Mouse (Mus musculus) central nervous system, embryonic 11.5 days (tissue): ENCODE results near the gene Golt1a. TPM values are rescaled to one million over a fixed set of nuclear protein-coding genes. Genes with fewer than 3 reads are reported as not detected.

Experiments
- polyA plus RNA-seq: library from polyadenylated mRNA; depleted of rRNA; stranded (reverse); fragments of >200 nt; gene quantifications from 2 replicates; pipeline ENCODE4 v1.2.3, GENCODE M21; 2012; rRNA removed

The Golt1a gene
- 0.10 and 0.14 TPM in 2 replicates for polyA plus RNA-seq

GRCm38 (mm10) chr1:133309652-133310267 is at the start of gene Golt1a:
TSS of gene Golt1a (plus strand) at chr1:133309800.

GRCm38 (mm10) chr1:133321267-133321925 is 11.8 kb downstream of the Golt1a start, which contains the start of gene Kiss1:
TSS of gene Kiss1 (plus strand) at chr1:133321875.

GRCm38 (mm10) chr1:133350210-133350609 is 40.6 kb downstream of the Golt1a start, which contains the start of gene Ren1:
TSS of gene Ren1 (plus strand) at chr1:133350510.

GRCm38 (mm10) chr1:133363276-133364021 is 53.8 kb downstream of the Golt1a start, which contains the start of gene Etnk2:
TSS of gene Etnk2 (plus strand) at chr1:133363572.

Other genes starting within 250 kb of the Golt1a start
- gene Ppp1r15b, start 178.7 kb upstream of the Golt1a start, polyA plus RNA-seq = 36.6 and 37.6 TPM in 2 replicates
- 34.2 and 52.2 TPM in 2 replicates for gene Plekha6, start 145.6 kb upstream of the Golt1a start, polyA plus RNA-seq
- not detected in 2 replicates for gene Kiss1, start 12.1 kb downstream of the Golt1a start, polyA plus RNA-seq
- 0.05 and 0.09 TPM in 2 replicates for gene Ren1, start 40.7 kb downstream of the Golt1a start, polyA plus RNA-seq
- gene Etnk2, start 53.8 kb downstream of the Golt1a start, polyA plus RNA-seq = 1.7 and 2.5 TPM in 2 replicates
- gene Sox13, start 114.6 kb downstream of the Golt1a start, polyA plus RNA-seq = 54.2 and 104 TPM in 2 replicates